Mouse (Mus musculus): ENCODE measurements at regions not wholly inside any gene's neighbourhood (a gene's known extent, or its start where the extent isn't known, plus 50 kb on each side); places are given as distances from the start of the nearest gene placed in this dataset.

GRCm38 (mm10) chr1:169872865-169873264 lies 55.6 kb upstream of the Ccdc190 start:
- DNase-seq (ENCODE audit: low spot score in 2 of 2): no peak

GRCm38 (mm10) chr1:169868636-169869035 lies 59.8 kb upstream of the Ccdc190 start:
- no peak for DNase-seq (ENCODE audit: low spot score in 2 of 2)

GRCm38 (mm10) chr1:169867453-169867852 lies 61.0 kb upstream of the Ccdc190 start:
- DNase-seq (ENCODE audit: low spot score in 2 of 2): no peak

- DNase-seq (ENCODE audit: low spot score in 2 of 2): no peak
Observed at GRCm38 (mm10) chr1:169866840-169867239, 61.6 kb upstream of the Ccdc190 start.

GRCm38 (mm10) chr1:169859041-169859440 lies 69.4 kb upstream of the Ccdc190 start:
- no peak for DNase-seq (ENCODE audit: low spot score in 2 of 2)

- DNase-seq (ENCODE audit: low spot score in 2 of 2): peak in 1 of 2 experiments; percentile 35
Observed at GRCm38 (mm10) chr1:169851663-169852062, 76.8 kb upstream of the Ccdc190 start.

- no peak for DNase-seq (ENCODE audit: low spot score in 2 of 2)
Observed at GRCm38 (mm10) chr1:169848254-169849015, 80.0 kb upstream of the Ccdc190 start.

- no peak for DNase-seq (ENCODE audit: low spot score in 2 of 2)
Observed at GRCm38 (mm10) chr1:169842490-169842889, 86.0 kb upstream of the Ccdc190 start.

- DNase-seq (ENCODE audit: low spot score in 2 of 2): no peak
Observed at GRCm38 (mm10) chr1:169840948-169841347, 87.5 kb upstream of the Ccdc190 start.

GRCm38 (mm10) chr1:169840056-169840728 lies 88.3 kb upstream of the Ccdc190 start:
- no peak for DNase-seq (ENCODE audit: low spot score in 2 of 2)

GRCm38 (mm10) chr1:169833385-169833784 lies 85.9 kb upstream of the Rgs4 start:
- DNase-seq (ENCODE audit: low spot score in 2 of 2): peak in 1 of 2 experiments; percentile 34

GRCm38 (mm10) chr1:169831326-169832066 lies 84.1 kb upstream of the Rgs4 start:
- DNase-seq (ENCODE audit: low spot score in 2 of 2): no peak

- no peak for DNase-seq (ENCODE audit: low spot score in 2 of 2)
Observed at GRCm38 (mm10) chr1:169830596-169830995, 83.2 kb upstream of the Rgs4 start.

- no peak for DNase-seq (ENCODE audit: low spot score in 2 of 2)
Observed at GRCm38 (mm10) chr1:169822034-169822433, 74.6 kb upstream of the Rgs4 start.

- DNase-seq (ENCODE audit: low spot score in 2 of 2): no peak
Observed at GRCm38 (mm10) chr1:169819404-169819949, 72.0 kb upstream of the Rgs4 start.

- DNase-seq (ENCODE audit: low spot score in 2 of 2): no peak
Observed at GRCm38 (mm10) chr1:169816939-169817338, 69.5 kb upstream of the Rgs4 start.

- no peak for DNase-seq (ENCODE audit: low spot score in 2 of 2)
Observed at GRCm38 (mm10) chr1:169812512-169813101, 65.2 kb upstream of the Rgs4 start.

- no peak for DNase-seq (ENCODE audit: low spot score in 2 of 2)
Observed at GRCm38 (mm10) chr1:169803428-169804138, 56.1 kb upstream of the Rgs4 start.

GRCm38 (mm10) chr1:169802868-169803267 lies 55.4 kb upstream of the Rgs4 start:
- no peak for DNase-seq (ENCODE audit: low spot score in 2 of 2)

GRCm38 (mm10) chr1:169802053-169802830 lies 54.8 kb upstream of the Rgs4 start:
- no peak for DNase-seq (ENCODE audit: low spot score in 2 of 2)
